Mouse (Mus musculus) MEL (cell line): Measurements from ENCODE around the gene Asb16. TPM values are rescaled to one million over a fixed set of nuclear protein-coding genes. Genes with fewer than 3 reads are reported as not detected.

ENCODE experiments used
- DNase-seq: peaks from one replicate; pipeline ENCODE4 v3.0.0; 2011; ENCODE audit warnings: low read depth, low spot score
- H3K27ac ChIP-seq: 2 replicates; pipeline ENCODE4 v1.5.1; 2012; ENCODE audit warnings: low read depth, mild to moderate bottlenecking, control low read depth, low read length, moderate library complexity; ENCODE audit not compliant: control insufficient read depth
- H3K27me3 ChIP-seq, 2 experiments: fragments of 150-350 bp in 1 of 2; sonication (generic) in 1 of 2; 2 replicates each; pipeline ENCODE4 v1.6.1; 2012; ENCODE audit warnings: low read length in 2 of 2, mild to moderate bottlenecking in 2 of 2, improper control_type of control experiment in 1 of 2, moderate library complexity in 1 of 2; ENCODE audit not compliant: insufficient read depth in 2 of 2, control insufficient read depth in 1 of 2
- H3K36me3 ChIP-seq, 2 experiments: 2 replicates each; pipeline ENCODE4 v1.6.1; 2012 to 2014; ENCODE audit warnings: low read length in 2 of 2, improper control_type of control experiment in 1 of 2, inconsistent platforms in 1 of 2, mild to moderate bottlenecking in 1 of 2; ENCODE audit not compliant: insufficient read depth in 2 of 2, control insufficient read depth in 1 of 2
- H3K4me1 ChIP-seq, 2 experiments: fragments of 150-350 bp in 1 of 2; sonication (generic) in 1 of 2; 2 replicates each; pipeline ENCODE4 v1.6.1; 2012; ENCODE audit warnings: low read length in 2 of 2, improper control_type of control experiment in 1 of 2, mild to moderate bottlenecking in 1 of 2; ENCODE audit not compliant: insufficient read depth in 2 of 2, control insufficient read depth in 1 of 2
- H3K4me3 ChIP-seq, 2 experiments: fragments of 150-350 bp in 1 of 2; sonication (generic) in 1 of 2; 2 replicates each; pipeline ENCODE4 v1.5.1; 2012; ENCODE audit warnings: low read depth in 2 of 2, low read length in 2 of 2, mild to moderate bottlenecking in 2 of 2, moderate library complexity in 2 of 2, control low read depth in 1 of 2, improper control_type of control experiment in 1 of 2; ENCODE audit not compliant: control insufficient read depth in 1 of 2, insufficient read depth in 1 of 2
- H3K79me2 ChIP-seq: 2 replicates; pipeline ENCODE4 v1.6.1; 2012; ENCODE audit warnings: mild to moderate bottlenecking, low read length, moderate library complexity; ENCODE audit not compliant: control insufficient read depth, poor library complexity, insufficient read depth
- H3K9ac ChIP-seq: 2 replicates; pipeline ENCODE4 v1.6.1; 2012; ENCODE audit warnings: low read depth, mild to moderate bottlenecking, control low read depth, low read length, moderate library complexity; ENCODE audit not compliant: control insufficient read depth, poor library complexity, severe bottlenecking
- H3K9me3 ChIP-seq: fragments of 150-350 bp; sonication (generic); replicated peaks from 2 replicates; pipeline ENCODE4 v1.6.1; 2012; ENCODE audit warnings: mild to moderate bottlenecking, low read length, improper control_type of control experiment, moderate library complexity; ENCODE audit not compliant: insufficient read depth
- BHLHE40 ChIP-seq: IDR thresholded peaks from 2 replicates; pipeline ENCODE4 v1.6.1; 2012; ENCODE audit warnings: low read depth, mild to moderate bottlenecking, inconsistent platforms, low read length, improper control_type of control experiment, borderline replicate concordance
- CHD1 ChIP-seq: IDR thresholded peaks from 2 replicates; pipeline ENCODE4 v1.6.1; 2012; ENCODE audit warnings: low read depth, mild to moderate bottlenecking, inconsistent platforms, low read length, improper control_type of control experiment
- CTCF ChIP-seq, 3 experiments: IDR thresholded peaks in 2 of 3; conservative IDR thresholded peaks in 1 of 3; 2 replicates each; pipeline ENCODE4 v1.5.1; 2011 to 2012; ENCODE audit warnings: low read length in 3 of 3, low read depth in 2 of 3, mild to moderate bottlenecking in 2 of 3, improper control_type of control experiment in 1 of 3, inconsistent platforms in 1 of 3, mixed read lengths in 1 of 3, moderate library complexity in 1 of 3; ENCODE audit not compliant: control insufficient read depth in 1 of 3, insufficient read depth in 1 of 3, poor library complexity in 1 of 3, severe bottlenecking in 1 of 3
- E2F4 ChIP-seq: IDR thresholded peaks from 2 replicates; pipeline ENCODE4 v1.6.1; 2011; ENCODE audit warnings: low read depth, low read length, improper control_type of control experiment, borderline replicate concordance
- ELF1 ChIP-seq: IDR thresholded peaks from 2 replicates; pipeline ENCODE4 v1.6.1; 2014; ENCODE audit warnings: low read depth, mild to moderate bottlenecking, inconsistent platforms, low read length, improper control_type of control experiment, moderate library complexity
- EP300 ChIP-seq, 2 experiments: IDR thresholded peaks; 2 replicates each; pipeline ENCODE4 v1.6.1; 2011; ENCODE audit warnings: improper control_type of control experiment in 2 of 2, low read length in 2 of 2, low read depth in 1 of 2, mild to moderate bottlenecking in 1 of 2
- ETS1 ChIP-seq: IDR thresholded peaks from 2 replicates; pipeline ENCODE4 v1.6.1; 2012; ENCODE audit warnings: low read depth, mild to moderate bottlenecking, inconsistent platforms, low read length, improper control_type of control experiment, moderate library complexity
- GABPA ChIP-seq: IDR thresholded peaks from 2 replicates; pipeline ENCODE4 v1.6.1; 2012; ENCODE audit warnings: low read depth, mild to moderate bottlenecking, inconsistent platforms, low read length, improper control_type of control experiment, moderate library complexity
- GATA1 ChIP-seq: IDR thresholded peaks from 2 replicates; pipeline ENCODE4 v1.6.1; 2011; ENCODE audit warnings: low read depth, low read length, improper control_type of control experiment
- HCFC1 ChIP-seq: IDR thresholded peaks from 2 replicates; pipeline ENCODE4 v1.6.1; 2012; ENCODE audit warnings: low read depth, mild to moderate bottlenecking, inconsistent platforms, low read length, improper control_type of control experiment, moderate library complexity
- KAT2A ChIP-seq: conservative IDR thresholded peaks from 2 replicates; pipeline ENCODE4 v1.6.1; 2012; ENCODE audit warnings: low read depth, low read length, improper control_type of control experiment, inconsistent platforms
- MAFK ChIP-seq: IDR thresholded peaks from 2 replicates; pipeline ENCODE4 v1.6.1; 2011; ENCODE audit warnings: low read depth, mild to moderate bottlenecking, low read length, improper control_type of control experiment, borderline replicate concordance
- MAX ChIP-seq: IDR thresholded peaks from 2 replicates; pipeline ENCODE4 v1.6.1; 2011; ENCODE audit warnings: low read length, improper control_type of control experiment
- MAZ ChIP-seq: IDR thresholded peaks from 2 replicates; pipeline ENCODE4 v1.6.1; 2012; ENCODE audit warnings: low read depth, mild to moderate bottlenecking, inconsistent platforms, low read length, improper control_type of control experiment
- MEF2A ChIP-seq: IDR thresholded peaks from 2 replicates; pipeline ENCODE4 v1.6.1; 2014; ENCODE audit warnings: low read depth, mild to moderate bottlenecking, inconsistent platforms, low read length, improper control_type of control experiment; ENCODE audit not compliant: poor library complexity, insufficient replicate concordance, severe bottlenecking; ENCODE audit errors: extremely low read depth
- MXI1 ChIP-seq: IDR thresholded peaks from 2 replicates; pipeline ENCODE4 v1.6.1; 2011; ENCODE audit warnings: mild to moderate bottlenecking, low read depth, low read length, improper control_type of control experiment
- MYB ChIP-seq: IDR thresholded peaks from 2 replicates; pipeline ENCODE4 v1.6.1; 2011; ENCODE audit warnings: mild to moderate bottlenecking, low read depth, low read length, improper control_type of control experiment
- MYC ChIP-seq: IDR thresholded peaks from 2 replicates; pipeline ENCODE4 v1.6.1; 2011; ENCODE audit warnings: low read depth, mild to moderate bottlenecking, low read length, improper control_type of control experiment, moderate library complexity
- NELFE ChIP-seq: IDR thresholded peaks from 2 replicates; pipeline ENCODE4 v1.6.1; 2011; ENCODE audit warnings: low read depth, low read length, improper control_type of control experiment
- POLR2A ChIP-seq, 2 experiments: IDR thresholded peaks; 2 replicates each; pipeline ENCODE4 v1.6.1; 2011 to 2012; ENCODE audit warnings: low read length in 2 of 2, mild to moderate bottlenecking in 2 of 2, control low read depth in 1 of 2, improper control_type of control experiment in 1 of 2, low read depth in 1 of 2, moderate library complexity in 1 of 2; ENCODE audit not compliant: control insufficient read depth in 1 of 2, insufficient read depth in 1 of 2, poor library complexity in 1 of 2
- POLR2AphosphoS2 ChIP-seq: IDR thresholded peaks from 2 replicates; pipeline ENCODE4 v1.6.1; 2011; ENCODE audit warnings: low read length, improper control_type of control experiment
- POLR2AphosphoS5 ChIP-seq: IDR thresholded peaks from 2 replicates; pipeline ENCODE4 v1.6.1; 2012; ENCODE audit warnings: low read depth, borderline replicate concordance, mild to moderate bottlenecking, inconsistent platforms, low read length, moderate library complexity, mixed read lengths
- RAD21 ChIP-seq: IDR thresholded peaks from 2 replicates; pipeline ENCODE4 v1.6.1; 2011; ENCODE audit warnings: mild to moderate bottlenecking, low read depth, low read length, improper control_type of control experiment
- RCOR1 ChIP-seq: IDR thresholded peaks from 2 replicates; pipeline ENCODE4 v1.6.1; 2012; ENCODE audit warnings: low read depth, mild to moderate bottlenecking, inconsistent platforms, low read length, improper control_type of control experiment
- SIN3A ChIP-seq: IDR thresholded peaks from 2 replicates; pipeline ENCODE4 v1.6.1; 2012; ENCODE audit warnings: low read length, improper control_type of control experiment, inconsistent platforms
- SMC3 ChIP-seq: IDR thresholded peaks from 2 replicates; pipeline ENCODE4 v1.6.1; 2011; ENCODE audit warnings: low read depth, low read length, improper control_type of control experiment
- TAL1 ChIP-seq: IDR thresholded peaks from 2 replicates; pipeline ENCODE4 v1.6.1; 2012; ENCODE audit warnings: mild to moderate bottlenecking, inconsistent platforms, low read length, moderate library complexity, mixed read lengths
- TBP ChIP-seq: IDR thresholded peaks from 2 replicates; pipeline ENCODE4 v1.8.0; 2011; ENCODE audit warnings: low read depth, low read length, improper control_type of control experiment
- TCF12 ChIP-seq: IDR thresholded peaks from 2 replicates; pipeline ENCODE4 v1.6.1; 2014; ENCODE audit warnings: low read depth, mild to moderate bottlenecking, inconsistent platforms, low read length, improper control_type of control experiment, moderate library complexity
- UBTF ChIP-seq: IDR thresholded peaks from 2 replicates; pipeline ENCODE4 v1.6.1; 2012; ENCODE audit warnings: low read depth, mild to moderate bottlenecking, inconsistent platforms, low read length, improper control_type of control experiment, moderate library complexity, borderline replicate concordance; ENCODE audit not compliant: insufficient read depth
- USF1 ChIP-seq: IDR thresholded peaks from 2 replicates; pipeline ENCODE4 v1.6.1; 2014; ENCODE audit warnings: low read depth, mild to moderate bottlenecking, inconsistent platforms, low read length, improper control_type of control experiment, moderate library complexity
- USF2 ChIP-seq, 2 experiments: IDR thresholded peaks; 2 replicates each; pipeline ENCODE4 v1.6.1; 2011 to 2012; ENCODE audit warnings: improper control_type of control experiment in 2 of 2, low read length in 2 of 2, borderline replicate concordance in 1 of 2, inconsistent platforms in 1 of 2, low read depth in 1 of 2, mild to moderate bottlenecking in 1 of 2; ENCODE audit not compliant: insufficient read depth in 1 of 2
- ZC3H11A ChIP-seq: IDR thresholded peaks from 2 replicates; pipeline ENCODE4 v1.6.1; 2012; ENCODE audit warnings: low read depth, mild to moderate bottlenecking, inconsistent platforms, low read length, improper control_type of control experiment
- ZKSCAN1 ChIP-seq: IDR thresholded peaks from 2 replicates; pipeline ENCODE4 v1.6.1; 2012; ENCODE audit warnings: low read depth, mild to moderate bottlenecking, inconsistent platforms, low read length, improper control_type of control experiment, moderate library complexity
- ZNF384 ChIP-seq: IDR thresholded peaks from 2 replicates; pipeline ENCODE4 v1.6.1; 2012; ENCODE audit warnings: low read depth, mild to moderate bottlenecking, inconsistent platforms, low read length, improper control_type of control experiment
- polyA plus RNA-seq, 2 experiments: library from polyadenylated mRNA; stranded (reverse) in 1 of 2; unstranded in 1 of 2; fragments of >175 nt in 1 of 2; fragments of >200 nt in 1 of 2; gene quantifications; 2 replicates each; pipeline versions ENCODE4 v1.2.1 to v1.2.4; 2012; ENCODE audit warnings: low replicate concordance in 2 of 2, low read depth in 1 of 2; ENCODE audit not compliant: insufficient read length in 2 of 2, insufficient read depth in 1 of 2, missing spikeins in 1 of 2
- total RNA-seq: library from RNA; depleted of rRNA; stranded (reverse); fragments of 300-350 nt; gene quantifications from 2 replicates; pipeline ENCODE4 v1.2.3, GENCODE M21; 2012

Gene Asb16
- total and polyA plus RNA-seq, 3 experiments: 4.4 to 8.5 TPM; not detected in 1

GRCm38 (mm10) chr11:102276411-102276915, 7.9 kb downstream of the Asb16 start:
- Histone ChIP-seq H3K9ac (peak overlapping the region; percentile 86), H3K27me3 (no peaks in the 10 kb centered on the region), H3K36me3 (peaks cover 0 to 8% of the 10 kb centered on the region in 2 experiments; a peak in 2 of 4 replicates), H3K27ac (peak overlapping the region; percentile 58), H3K9me3 (no peaks in the 10 kb centered on the region), H3K4me1 (peaks cover 8 to 12% of the 10 kb centered on the region in 2 experiments), H3K4me3 (peak overlapping the region; percentile 63 to 76), H3K79me2 (peaks cover 7% of the 10 kb centered on the region)
- peak; percentile 98 for TF ChIP-seq MAX
- TF ChIP-seq SIN3A: peak; percentile 79; the same call in 1 of the 2 replicates
- no peak; the same call in 1 of the 2 replicates for TF ChIP-seq MEF2A
- no peak for TF ChIP-seq GATA1
- TF ChIP-seq POLR2AphosphoS2: 0 out of 2 replicates have a peak, but pooled peaks have one; percentile 22
- TF ChIP-seq ETS1: no peak
- TF ChIP-seq CTCF (IDR thresholded peaks at IDR 0.05 in 2 of 3, conservative IDR thresholded peaks at IDR 0.05 in 1 of 3; ENCODE audit: control insufficient read depth in 1 of 3, insufficient read depth in 1 of 3, low read depth in 2 of 3, low read length in 3 of 3, poor library complexity in 1 of 3, severe bottlenecking in 1 of 3): peak in 2 of 3 experiments; percentile 38 to 54; a peak in 4 of 6 replicates
- TF ChIP-seq POLR2A (IDR thresholded peaks at IDR 0.05; ENCODE audit: control insufficient read depth in 1 of 2, insufficient read depth in 1 of 2, low read depth in 1 of 2, low read length in 2 of 2, poor library complexity in 1 of 2): peak; percentile 80 to 84
- TF ChIP-seq MXI1: peak; percentile 96
- no peak; the same call in 1 of the 2 replicates for TF ChIP-seq KAT2A
- TF ChIP-seq SMC3: no peak
- no peak for TF ChIP-seq E2F4
- no peak for TF ChIP-seq ZKSCAN1
- TF ChIP-seq HCFC1: peak; percentile 11; the same call in 1 of the 2 replicates
- peak; percentile 80; the same call in 1 of the 2 replicates for TF ChIP-seq UBTF
- TF ChIP-seq TBP: no peak
- no peak for TF ChIP-seq USF2 (IDR thresholded peaks at IDR 0.05; ENCODE audit: borderline replicate concordance in 1 of 2, insufficient read depth in 1 of 2, low read depth in 1 of 2, low read length in 2 of 2)
- peak; percentile 47 for TF ChIP-seq USF1
- no peak for TF ChIP-seq MYB
- TF ChIP-seq BHLHE40: no peak
- TF ChIP-seq RCOR1: 0 out of 2 replicates have a peak, but pooled peaks have one; percentile 0
- TF ChIP-seq RAD21: no peak; the same call in 1 of the 2 replicates
- TF ChIP-seq GABPA: peak; percentile 22; the same call in 1 of the 2 replicates
- TF ChIP-seq NELFE: peak; percentile 47
- TF ChIP-seq CHD1: no peak; the same call in 1 of the 2 replicates
- TF ChIP-seq ZC3H11A: no peak
- 0 out of 4 replicates have a peak, but pooled peaks of 1 of the 2 experiments have one; percentile 20 for TF ChIP-seq EP300 (IDR thresholded peaks at IDR 0.05; ENCODE audit: low read depth in 1 of 2, low read length in 2 of 2)
- TF ChIP-seq MAZ: peak; percentile 39; the same call in 1 of the 2 replicates
- no peak for TF ChIP-seq ELF1
- 0 out of 2 replicates have a peak, but pooled peaks have one; percentile 58 for TF ChIP-seq POLR2AphosphoS5
- no peak for TF ChIP-seq MAFK
- no peak for TF ChIP-seq ZNF384
- TF ChIP-seq TAL1: no peak
- peak; percentile 94 for TF ChIP-seq MYC
- no peak for TF ChIP-seq TCF12
- DNase-seq: peak; percentile 88
